Mouse (Mus musculus) kidney, adult 9 months (tissue): Measurements from ENCODE around the gene Flt4.

ENCODE experiments used
- DNase-seq: peaks from one replicate; pipeline ENCODE4 v3.0.0; 2022

Gene Flt4

GRCm38 (mm10) chr11:49702014-49702413 is 93.0 kb downstream of the Flt4 start:
- DNase-seq, result no peak
